Comparison of ENCODE assay signal across 8 mouse cellular contexts in genomic region chr3:122119733-122120132, GRCm38 (mm10).
DNase-seq lines count a peak whose midpoint lies in the region; ATAC-seq lines count a peak whose summit lies in the region.
"Had no signal": no experiment of that assay in that cellular context is flagged by ENCODE, and none has a peak within 500 bp of the region (broad histone marks: within the 10 kb centered on the region; RNA-seq: fewer than 3 reads in every experiment).

No protein-coding gene starts in this region.

- no peak for DNase-seq in kidney, postnatal 25 days
- DNase-seq in ES-CJ7 (ENCODE audit: low read depth, low spot score): peak; percentile 53
- no peak for DNase-seq in embryonic facial prominence, embryonic 10.5 days (ENCODE audit: low spot score)
- no peak for DNase-seq in thymus, postnatal 4 days
- no peak for DNase-seq in ovary, postnatal 14 days (ENCODE audit: low spot score)
- DNase-seq: cerebellum, postnatal 36 days had no signal

- no peaks in the 10 kb centered on the region for H3K9me3 ChIP-seq in kidney, embryonic 16.5 days (ENCODE audit: low read length)
- H3K9me3 ChIP-seq in embryonic facial prominence, embryonic 10.5 days: no peaks in the 10 kb centered on the region
- no peaks in the 10 kb centered on the region for H3K9me3 ChIP-seq in liver, embryonic 15.5 days (replicated peaks)

- peaks cover 18% of the 10 kb centered on the region for H3K4me1 ChIP-seq in kidney, embryonic 16.5 days (ENCODE audit: insufficient read depth, low read length)
- peaks cover 32% of the 10 kb centered on the region for H3K4me1 ChIP-seq in embryonic facial prominence, embryonic 10.5 days
- H3K4me1 ChIP-seq in liver, embryonic 15.5 days (replicated peaks): peaks cover 17% of the 10 kb centered on the region

- no peak for ATAC-seq in kidney, embryonic 16.5 days (ENCODE audit: low FRiP score, low TSS enrichment)
- ATAC-seq in liver, embryonic 15.5 days (ENCODE audit: insufficient read depth): no peak

- WGBS in kidney, embryonic 16.5 days: 66% methylated on average over 7 of the region's 7 CpGs
- 67% methylated on average over 7 of the region's 7 CpGs for WGBS in embryonic facial prominence, embryonic 10.5 days
- 53% methylated on average over 7 of the region's 7 CpGs for WGBS in liver, embryonic 15.5 days (ENCODE audit: insufficient replicate concordance)

- no peaks in the 10 kb centered on the region for H3K27me3 ChIP-seq in kidney, embryonic 16.5 days (ENCODE audit: insufficient read depth, low read length)
- H3K27me3 ChIP-seq in embryonic facial prominence, embryonic 10.5 days (replicated peaks; ENCODE audit: low read depth, poor library complexity, severe bottlenecking): 0 out of 2 replicates have a peak, but pooled peaks cover 7% of the 10 kb centered on the region
- peaks cover 6% of the 10 kb centered on the region; the same call in 1 of the 2 replicates for H3K27me3 ChIP-seq in liver, embryonic 15.5 days

- H3K36me3 ChIP-seq in kidney, embryonic 16.5 days (ENCODE audit: insufficient read depth, low read length): no peaks in the 10 kb centered on the region
- no peaks in the 10 kb centered on the region for H3K36me3 ChIP-seq in embryonic facial prominence, embryonic 10.5 days (replicated peaks)
- H3K36me3 ChIP-seq in liver, embryonic 15.5 days (replicated peaks): no peaks in the 10 kb centered on the region

- peak overlapping the region; percentile 75 for H3K27ac ChIP-seq in kidney, embryonic 16.5 days (ENCODE audit: low read length)
- H3K27ac ChIP-seq in embryonic facial prominence, embryonic 10.5 days (replicated peaks): peak overlapping the region; percentile 48
- H3K27ac ChIP-seq in liver, embryonic 15.5 days (replicated peaks): 0 out of 2 replicates have a peak overlapping the region, but pooled peaks have one; percentile 19

- H3K4me3 ChIP-seq in kidney, embryonic 16.5 days (ENCODE audit: low read length): no peak overlapping the region
- H3K4me3 ChIP-seq in embryonic facial prominence, embryonic 10.5 days: no peak overlapping the region
- H3K4me3 ChIP-seq in liver, embryonic 15.5 days (replicated peaks): no peak overlapping the region

- H3K4me2 ChIP-seq in kidney, embryonic 16.5 days (replicated peaks; ENCODE audit: low read depth, low read length): no peak overlapping the region
- no peak overlapping the region for H3K4me2 ChIP-seq in liver, embryonic 15.5 days

- no peak overlapping the region for H3K9ac ChIP-seq in kidney, embryonic 16.5 days (replicated peaks; ENCODE audit: low read length)
- no peak overlapping the region for H3K9ac ChIP-seq in liver, embryonic 15.5 days

Comparison
In these comparisons a context has a peak if more than half of its experiments do, and no peak if none do; other contexts are left out.
1. H3K27ac ChIP-seq: peak in every context shown above with its lines; median percentile 75 in kidney, embryonic 16.5 days; 48 in embryonic facial prominence, embryonic 10.5 days; 19 in liver, embryonic 15.5 days.